Mouse (Mus musculus) megakaryocyte-erythroid progenitor cell, adult 5-6 weeks (primary cell): Measurements from ENCODE around the gene Patl1. TPM values are rescaled to one million over a fixed set of nuclear protein-coding genes. Genes with fewer than 3 reads are reported as not detected.
"Not testable (repeated sequence)": the region's sequence is repeated elsewhere in the genome, so short reads cannot be mapped to it uniquely, and the experiment has no call there.

Experiments used
- ATAC-seq: replicated peaks from 2 replicates; pipeline ENCODE4 v1.8.0; 2016; ENCODE audit warnings: mild to moderate bottlenecking, inconsistent platforms; ENCODE audit not compliant: severe bottlenecking, poor library complexity, low FRiP score, low TSS enrichment
- total RNA-seq, 2 experiments: library from RNA; stranded (forward) in 1 of 2; stranded (reverse) in 1 of 2; fragments of 200-1000, 215-1000 nt in 1 of 2; fragments of >200 nt in 1 of 2; fragmentation: Nextera tagmentation in 1 of 2; gene quantifications; 2 replicates each; pipeline ENCODE4 v1.2.3; 2014 to 2017

Gene Patl1
- total RNA-seq (2014; fragmentation: Nextera tagmentation) (21.1 and 28.6 TPM in 2 replicates), total RNA-seq (2017) (10.4 and 11.0 TPM in 2 replicates)

DNA sequence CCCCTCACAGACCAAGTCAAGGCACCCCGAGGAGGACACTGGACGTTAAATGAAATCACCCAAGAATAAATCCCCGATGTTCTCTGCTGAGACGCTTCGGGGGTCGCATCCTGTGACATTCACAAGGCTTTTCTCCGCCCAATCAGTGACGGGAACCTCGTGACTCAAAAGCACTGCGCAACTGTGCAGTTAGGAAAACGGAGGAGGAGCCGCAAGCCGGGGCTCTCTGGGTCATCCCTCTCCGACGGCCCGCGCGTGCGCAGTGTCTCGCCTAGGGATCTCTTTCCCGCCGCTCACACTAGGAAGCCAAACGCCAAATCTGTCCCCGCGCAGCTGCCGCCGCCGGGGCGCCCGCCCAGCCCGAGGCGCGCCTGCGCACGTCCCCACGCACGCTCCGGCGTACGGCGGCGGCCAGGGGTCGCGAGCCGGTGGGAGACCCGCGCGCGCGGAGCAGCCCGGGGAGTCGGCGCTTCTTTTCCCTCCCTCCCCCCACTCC is at the start of gene Patl1:
TSS of gene Patl1 (plus strand) at position 363 of the 496 bp plus-strand sequence.
- peak; percentile 96 for ATAC-seq

DNA sequence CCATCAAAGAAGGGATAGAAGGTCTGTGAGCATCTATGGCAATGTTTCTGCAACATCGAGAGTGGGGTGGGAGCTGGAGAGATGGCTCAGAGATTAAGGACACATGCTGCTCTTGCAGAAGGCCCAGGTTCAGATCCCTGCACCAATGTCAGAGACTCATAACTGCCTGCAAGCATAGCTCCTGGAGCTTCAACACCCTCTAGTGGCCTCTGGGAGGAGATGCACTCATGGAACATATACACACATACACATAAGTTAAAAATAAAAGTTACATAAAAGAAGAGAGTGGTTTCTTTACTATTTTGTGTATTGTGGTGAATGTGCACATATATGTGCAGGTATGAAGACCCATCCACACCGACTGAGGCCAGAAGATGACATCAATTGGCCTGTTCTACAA is 44.4 kb upstream of the Patl1 start:
- no peak for ATAC-seq

DNA sequence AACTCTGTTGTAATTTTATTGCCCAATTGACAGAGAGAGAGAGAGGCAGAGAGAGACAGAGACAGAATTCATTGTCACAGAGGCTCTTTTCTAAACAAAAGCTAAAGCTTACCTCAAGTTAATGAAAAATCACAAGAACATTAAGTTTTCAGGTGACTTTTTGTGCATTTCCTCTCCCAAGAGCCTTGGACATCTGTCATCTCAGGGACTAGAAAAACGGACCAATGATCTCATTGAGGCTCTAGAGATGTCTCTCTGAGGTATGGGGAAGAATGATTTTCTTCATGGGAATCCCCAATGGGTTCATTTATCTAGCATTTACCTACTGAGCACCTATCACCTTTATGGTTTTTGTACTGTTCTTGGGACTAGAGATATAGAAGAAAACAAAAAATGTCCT is 37.2 kb upstream of the Patl1 start, which contains the start of gene Olfr1419:
TSS of gene Olfr1419 (minus strand) at position 101 of the 400 bp plus-strand sequence.
- ATAC-seq, result no peak

DNA sequence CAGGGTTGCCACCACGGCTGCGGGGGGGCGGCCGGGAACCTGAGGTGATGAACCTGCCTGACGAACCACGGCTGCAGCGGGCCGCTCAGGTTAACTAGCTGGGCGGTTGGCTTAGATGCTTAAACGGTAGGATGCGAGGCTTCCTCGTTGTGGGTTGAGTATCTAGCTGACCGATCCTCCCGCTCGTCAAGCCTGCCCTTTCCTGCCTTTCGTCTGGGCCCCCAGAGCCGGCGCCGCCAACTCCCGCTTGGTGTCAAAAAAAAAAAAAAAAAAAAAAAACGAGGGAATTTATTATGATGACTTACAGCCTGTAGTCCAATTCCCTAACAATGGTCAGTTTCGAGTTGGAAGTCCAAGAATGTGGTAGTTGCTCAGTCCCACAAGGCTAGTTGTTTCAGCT is 33.8 kb upstream of the Patl1 start:
- peak; percentile 74 for ATAC-seq

DNA sequence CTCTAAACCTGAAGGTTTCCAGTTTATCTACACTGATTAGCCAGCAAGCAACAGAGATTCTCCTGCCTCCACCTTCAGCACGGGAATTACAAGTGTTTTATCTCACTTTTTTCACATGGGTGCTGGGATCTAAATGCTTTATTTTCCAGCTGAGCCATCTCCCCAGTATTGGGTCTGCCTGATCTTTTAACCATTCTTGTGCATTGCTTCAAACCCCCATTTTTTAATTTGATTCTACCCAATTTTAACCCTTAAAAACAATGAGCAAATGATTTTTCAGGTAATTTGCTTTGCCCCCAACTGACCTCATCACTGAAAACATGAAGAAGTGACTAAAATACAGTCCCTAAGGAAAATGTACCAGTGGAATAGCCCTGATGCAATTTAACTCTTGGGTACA is 25.9 kb upstream of the Patl1 start, which contains the start of gene Olfr1420:
TSS of gene Olfr1420 (plus strand) at position 301 of the 400 bp plus-strand sequence.
- no peak for ATAC-seq

DNA sequence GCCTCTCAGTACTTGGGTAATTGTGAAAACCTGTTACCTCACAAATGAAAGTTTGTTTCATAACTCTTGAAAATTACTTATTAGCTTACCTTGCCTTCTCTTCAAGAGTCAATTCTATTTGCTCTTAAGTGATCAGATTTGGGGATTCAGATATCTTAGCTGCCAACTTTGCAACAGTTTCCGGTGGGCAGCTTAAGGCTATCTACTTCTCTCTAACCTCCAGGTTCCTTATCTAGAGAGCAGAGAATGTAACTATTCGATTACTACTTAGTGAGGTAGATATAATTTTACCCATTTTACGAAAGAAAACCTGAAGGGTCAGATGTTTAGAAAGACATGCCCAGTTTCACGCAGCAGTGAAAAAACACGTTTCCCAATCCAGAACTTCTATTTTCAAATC is 1.2 kb upstream of the Patl1 start:
- no peak for ATAC-seq

DNA sequence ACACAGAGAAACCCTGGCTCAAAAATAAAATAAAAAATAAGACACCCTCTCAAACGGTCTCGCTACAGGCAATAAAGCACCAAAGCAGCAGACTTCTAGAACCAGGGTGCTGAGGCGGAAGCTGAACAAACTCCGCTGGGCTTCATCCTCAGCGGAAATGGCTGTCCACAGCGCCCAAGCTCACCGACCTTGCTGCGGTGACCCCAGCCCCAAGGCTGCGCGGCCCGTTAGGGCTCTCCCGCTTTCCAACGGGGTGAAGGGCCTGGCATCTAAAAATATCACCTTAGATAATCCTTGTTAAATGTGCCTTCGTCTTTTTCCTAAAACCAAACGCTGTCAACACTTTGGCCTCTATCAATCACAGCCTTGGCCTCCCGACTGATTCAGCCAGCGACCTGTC is 596 bp upstream of the Patl1 start:
- peak; percentile 15; the same call in 1 of the 2 replicates for ATAC-seq

DNA sequence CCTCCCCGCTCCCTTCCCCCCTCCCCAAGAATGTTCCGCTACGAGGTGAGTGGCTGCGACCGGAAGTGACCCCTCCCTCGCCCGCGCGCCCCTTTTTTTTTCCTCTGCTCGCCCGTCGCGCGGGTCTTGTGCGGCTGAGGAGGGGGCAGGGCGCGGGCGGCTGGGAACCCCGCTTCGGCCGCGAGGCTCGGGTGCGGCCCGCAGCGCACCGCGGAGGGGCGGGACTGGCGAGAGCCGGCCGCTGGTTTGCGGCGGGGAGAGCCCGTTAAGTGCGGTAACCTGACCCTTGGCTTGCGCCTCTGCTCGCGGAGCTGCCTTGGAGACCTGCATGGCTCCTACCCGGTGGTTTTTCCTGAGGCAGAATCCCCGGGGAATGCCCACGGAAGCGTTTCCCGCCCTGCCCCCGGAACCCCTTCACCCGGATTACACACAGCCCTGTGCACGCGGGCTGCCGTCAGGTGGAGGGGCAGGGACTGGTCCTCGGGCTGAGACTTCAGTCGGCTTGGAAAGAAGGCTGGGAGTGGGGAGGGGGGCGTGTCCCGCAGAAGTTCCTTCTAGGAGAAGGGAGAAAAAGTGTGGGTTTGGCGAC is 428 bp downstream of the Patl1 start:
- ATAC-seq, result peak; percentile 40; the same call in 1 of the 2 replicates

DNA sequence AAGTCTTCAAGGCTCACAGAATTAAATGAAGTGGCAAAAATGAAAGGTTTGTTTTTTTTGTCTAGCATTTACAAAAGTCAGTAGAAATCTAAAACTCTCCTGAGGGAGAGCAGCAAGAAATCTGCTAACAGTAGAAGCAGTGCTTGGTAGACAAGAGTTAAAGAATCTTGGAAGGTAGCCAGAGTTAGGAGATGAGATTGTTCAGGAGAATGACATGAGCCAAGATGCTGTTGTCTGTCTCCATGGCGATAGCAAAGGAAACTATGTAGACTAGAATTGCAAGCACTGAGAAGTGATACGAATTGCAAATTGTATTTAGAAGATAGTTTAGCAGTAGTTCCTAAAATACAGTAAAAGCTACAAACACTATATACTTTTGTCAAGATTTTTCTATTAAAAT is 3.6 kb downstream of the Patl1 start:
- ATAC-seq, result no peak

DNA sequence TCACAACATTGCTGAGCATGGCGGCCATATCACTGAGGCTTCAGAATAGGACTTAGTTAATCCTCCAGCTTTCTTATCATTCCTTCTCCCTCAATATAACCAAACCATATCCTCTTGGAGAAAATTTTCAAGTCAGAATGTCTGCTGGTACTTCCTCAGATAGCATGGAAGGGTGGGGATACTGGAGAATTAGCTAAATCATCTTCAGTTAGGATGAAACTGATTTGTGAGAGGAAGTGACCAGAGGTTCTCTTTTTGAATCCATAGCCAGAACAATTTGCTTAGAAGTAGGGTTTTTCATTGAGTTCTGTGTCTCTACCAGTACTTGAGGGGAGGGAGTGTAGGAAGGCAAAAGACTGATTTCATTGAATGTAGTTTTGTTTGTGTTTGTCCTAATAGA is 9.9 kb downstream of the Patl1 start:
- ATAC-seq, result no peak

DNA sequence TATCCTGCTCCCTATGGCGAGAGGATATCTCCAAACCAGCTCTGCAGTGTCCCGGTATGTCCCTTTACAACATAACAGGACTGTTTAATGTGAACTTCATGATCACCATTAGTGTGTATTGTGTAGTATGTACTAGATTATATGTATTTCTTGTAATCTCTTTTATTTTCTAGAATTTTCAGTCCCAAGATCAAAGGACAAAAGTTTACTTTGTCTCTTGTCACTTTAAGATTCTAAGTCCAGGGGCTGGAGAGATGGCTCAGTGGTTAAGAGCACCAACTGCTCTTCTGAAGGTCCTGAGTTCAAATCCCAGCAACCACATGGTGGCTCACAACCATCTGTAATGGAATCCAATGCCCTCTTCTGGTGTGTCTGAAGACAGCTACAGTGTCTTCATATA is 10.3 kb downstream of the Patl1 start:
- not testable (repeated sequence) for ATAC-seq

DNA sequence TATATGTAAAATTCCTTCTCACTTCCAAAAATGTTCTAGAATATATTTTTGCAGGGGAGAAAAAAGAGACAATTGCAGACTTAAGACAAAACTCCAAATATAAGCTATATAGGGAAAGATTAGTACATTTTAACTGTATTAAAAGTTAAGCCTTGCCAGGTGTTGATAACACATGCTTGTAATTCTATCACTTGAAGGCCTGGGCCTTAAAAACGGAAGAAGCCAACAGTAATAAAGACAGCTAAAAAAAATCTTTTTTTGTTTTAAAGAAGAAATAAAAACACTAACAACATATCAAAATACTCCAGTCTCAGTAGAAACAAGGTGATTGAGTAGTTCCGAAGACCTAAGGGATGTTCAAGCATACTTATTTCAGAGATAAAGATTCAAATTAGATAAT is 14.2 kb downstream of the Patl1 start:
- ATAC-seq, result no peak

DNA sequence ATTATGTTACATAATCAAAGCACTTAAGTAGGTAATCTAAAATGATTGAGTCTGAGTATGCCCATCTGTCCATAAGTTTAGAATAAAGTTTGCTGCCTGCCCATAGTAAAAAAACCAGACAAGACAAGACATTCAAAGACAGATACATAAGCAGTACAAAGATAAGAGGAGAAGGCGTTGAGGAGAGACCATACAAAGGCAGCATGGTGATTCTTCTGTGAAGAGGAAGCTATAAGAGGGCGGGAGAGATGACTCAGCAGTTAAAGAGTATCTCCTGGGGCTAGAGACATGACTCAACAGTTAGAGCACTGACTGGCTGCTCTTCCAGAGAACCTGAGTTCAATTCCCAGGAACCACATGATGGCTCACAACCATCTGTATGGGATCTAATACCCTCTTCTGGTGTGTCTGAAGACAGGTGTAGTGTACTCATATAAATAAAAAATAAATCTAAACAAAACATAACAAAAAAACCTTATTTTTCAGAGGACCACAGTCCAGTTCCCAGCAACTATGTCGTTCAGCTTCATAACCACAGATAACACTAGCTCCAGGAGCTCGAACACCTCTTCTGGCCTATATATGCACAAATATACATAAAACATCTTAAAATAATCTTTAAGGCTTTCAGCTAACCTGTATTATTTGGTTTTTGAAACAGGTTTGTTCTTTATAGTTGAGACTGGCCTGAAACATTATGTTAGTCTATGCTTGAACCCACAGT is 16.0 kb downstream of the Patl1 start:
- ATAC-seq, result peak; percentile 92

DNA sequence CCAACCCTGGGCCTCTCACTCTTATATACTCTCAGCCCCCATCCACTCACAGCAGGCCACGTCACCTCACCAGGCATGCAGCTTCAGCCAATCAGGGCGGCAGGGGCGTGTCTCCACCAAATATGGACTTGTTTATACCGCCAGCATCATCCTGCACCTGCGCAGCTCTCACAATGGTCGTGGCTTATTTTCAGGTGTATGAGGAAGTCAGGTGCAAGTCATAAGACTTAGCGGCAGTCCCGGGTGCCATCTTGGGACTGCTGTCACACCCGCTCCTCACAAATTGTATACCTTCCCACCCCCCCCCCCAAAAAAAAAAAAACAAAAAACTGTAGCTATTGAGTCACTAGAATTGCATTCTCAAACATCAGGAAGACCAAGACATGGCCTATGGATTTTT is 34.3 kb downstream of the Patl1 start:
- ATAC-seq, result not testable (repeated sequence)

DNA sequence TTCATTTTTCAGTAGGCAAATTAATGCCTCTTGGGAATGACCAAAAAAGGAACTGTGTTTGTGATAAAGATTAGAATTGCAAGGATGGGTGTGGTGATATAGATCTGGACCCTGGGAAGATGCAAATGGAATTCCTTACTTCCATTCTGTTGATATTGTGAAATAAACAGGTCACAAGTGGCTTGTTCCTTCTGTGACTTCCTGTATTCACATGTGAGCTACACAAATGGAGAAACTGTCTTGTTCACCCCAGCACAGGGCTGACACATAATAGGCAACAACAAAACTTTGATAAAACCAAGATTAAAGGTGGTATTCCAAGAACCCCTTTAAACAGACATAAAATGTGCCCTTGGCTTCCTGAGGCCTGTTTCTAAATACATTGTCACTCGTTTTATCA is 37.7 kb downstream of the Patl1 start:
- ATAC-seq, result no peak

DNA sequence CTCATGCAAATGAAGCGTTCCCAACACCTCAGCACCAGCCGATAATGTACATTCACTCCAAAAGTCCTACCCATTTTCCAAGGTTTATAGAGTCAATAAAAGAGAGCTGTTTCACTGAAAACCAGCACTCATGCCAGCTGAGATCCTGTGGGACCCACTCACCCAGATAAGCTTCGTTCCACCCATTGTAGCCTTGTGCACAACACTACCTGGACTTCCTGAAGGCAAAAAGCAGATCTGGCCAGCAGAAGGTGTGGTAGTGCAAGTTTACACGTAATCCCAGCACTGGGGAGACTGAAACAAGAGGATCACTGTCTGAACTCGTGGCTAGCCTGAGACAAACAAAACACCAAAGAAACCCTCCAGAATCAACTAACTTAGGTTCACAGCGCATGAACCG is 38.5 kb downstream of the Patl1 start:
- no peak for ATAC-seq

DNA sequence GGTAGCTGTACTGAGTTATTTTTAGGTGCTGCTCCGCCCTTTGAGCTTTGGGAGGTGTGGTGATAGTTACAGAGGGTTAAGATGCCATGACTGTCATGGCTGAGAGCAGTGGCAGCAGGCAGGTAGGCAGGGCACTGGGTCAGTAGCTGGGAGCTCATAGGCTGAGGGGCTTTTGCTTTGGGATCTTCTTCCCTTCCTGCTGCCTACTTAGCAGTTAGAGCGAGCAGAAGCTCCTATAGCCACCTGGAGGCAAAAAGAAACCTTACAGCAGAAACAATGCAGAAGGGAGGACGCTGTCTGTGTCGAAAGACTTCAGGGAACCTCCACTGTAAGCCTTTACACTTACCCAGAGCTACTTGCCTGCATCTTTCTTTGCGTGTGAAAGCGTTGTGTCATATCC is 42.0 kb downstream of the Patl1 start:
- ATAC-seq, result 0 out of 2 replicates have a peak, but pooled peaks have one; percentile 18

DNA sequence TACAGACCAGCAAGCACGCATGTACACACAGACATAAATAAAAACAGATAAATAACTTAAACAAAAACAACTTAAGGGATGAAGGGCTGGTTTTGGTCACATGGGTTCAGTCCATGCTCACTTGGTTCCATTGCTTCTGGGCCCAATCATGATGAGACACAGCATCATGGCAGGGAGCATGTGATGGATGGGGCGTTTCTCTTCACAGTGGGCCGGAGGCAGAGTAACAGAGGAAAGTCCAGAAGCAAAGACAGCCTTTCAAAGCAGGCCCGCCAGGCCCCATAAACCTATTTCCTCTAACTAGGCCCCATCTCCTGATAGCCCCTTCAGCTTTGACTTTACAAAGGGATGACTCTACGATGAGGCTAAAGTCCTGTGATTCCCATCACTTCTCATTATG is 44.4 kb downstream of the Patl1 start:
- no peak for ATAC-seq

DNA sequence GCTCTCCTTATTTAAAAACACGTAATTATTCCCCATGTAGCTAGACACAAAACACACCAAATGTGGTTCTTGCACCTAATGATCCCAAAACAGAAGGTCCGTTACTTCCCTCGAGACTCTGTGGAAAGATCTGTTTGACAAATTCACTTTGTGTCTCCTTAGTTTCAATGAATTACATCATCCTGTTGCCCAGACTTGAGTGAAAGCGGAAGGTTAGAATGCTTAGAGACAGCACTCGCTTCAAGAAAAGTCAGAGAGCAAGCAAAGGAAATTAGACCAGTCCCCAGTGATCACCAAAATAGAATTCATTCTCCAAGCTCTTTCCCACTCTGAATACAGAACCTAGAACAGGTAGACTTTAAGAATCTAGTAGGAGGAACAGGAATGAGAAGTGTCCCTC is 45.2 kb downstream of the Patl1 start:
- ATAC-seq, result no peak

DNA sequence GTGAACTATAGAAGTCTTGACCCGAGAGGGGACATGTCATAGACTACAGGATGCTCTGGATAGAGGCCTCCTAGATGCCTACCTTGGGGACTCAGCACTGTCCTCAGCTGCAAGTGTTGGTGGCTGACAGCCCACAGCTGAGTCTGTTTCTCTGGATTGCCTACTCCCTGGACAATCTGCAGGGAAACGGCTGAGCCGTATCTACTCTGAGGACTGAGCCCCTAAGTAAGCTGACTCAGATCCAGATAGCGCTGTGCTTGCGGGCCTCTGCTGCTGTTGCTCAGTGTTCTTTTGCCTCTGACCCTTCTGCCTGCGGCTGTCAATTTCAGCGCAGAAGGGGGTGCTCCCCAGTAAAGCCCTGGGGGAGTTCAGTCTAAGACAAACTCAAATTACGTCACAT is 45.6 kb downstream of the Patl1 start:
- no peak for ATAC-seq

DNA sequence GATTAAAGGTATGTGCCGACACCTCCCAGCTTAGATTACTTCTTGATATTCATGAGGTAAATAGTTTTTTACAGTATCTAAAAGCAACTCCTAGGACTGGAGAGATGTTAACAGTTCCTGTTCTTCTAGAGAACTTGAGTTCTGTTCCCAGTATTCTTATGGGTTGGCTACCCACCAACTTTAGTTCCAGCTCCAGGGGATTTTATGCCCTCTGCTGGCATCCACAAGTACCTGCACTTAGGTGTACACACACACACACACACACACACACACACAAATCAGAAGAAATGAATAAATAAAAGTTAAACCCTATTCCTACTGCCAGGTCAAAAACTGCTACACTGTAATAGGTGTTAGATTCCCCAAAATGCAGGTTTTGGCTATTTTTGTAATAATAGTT is 52.1 kb downstream of the Patl1 start:
- no peak for ATAC-seq
